In the genomic region with DNA sequence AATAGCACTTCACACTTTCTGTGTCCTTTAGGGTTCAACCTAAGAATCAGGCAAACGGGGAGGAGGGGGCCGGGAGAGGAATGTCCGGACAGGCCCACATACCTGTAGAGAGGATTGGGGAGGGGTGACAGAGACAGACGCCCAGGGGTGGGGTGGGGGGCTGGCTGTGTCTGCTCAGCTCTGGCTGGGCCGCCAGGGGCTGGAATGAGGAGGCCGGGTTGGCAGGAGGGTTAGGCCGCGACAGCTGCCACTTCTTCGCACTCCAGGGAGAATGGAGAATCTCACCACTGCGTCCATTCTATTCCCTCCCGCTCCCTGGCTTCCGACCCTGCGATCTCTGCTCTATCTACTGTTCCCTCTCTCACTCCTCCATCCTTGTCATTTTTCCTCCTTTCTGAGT, we compare ENCODE assay signal across 9 mouse cellular contexts. TPM values are rescaled to one million over a fixed set of nuclear protein-coding genes. Genes with fewer than 3 reads are reported as not detected.
A peak's percentile ranks its signal among the peaks of the same experiment; 100 is the strongest.
DNase-seq lines count a peak whose midpoint lies in the region; ATAC-seq and TF ChIP-seq lines count a peak whose summit lies in the region.
"Had no signal": no experiment of that assay in that cellular context is flagged by ENCODE, and none has a peak within 500 bp of the region (broad histone marks: within the 10 kb centered on the region; RNA-seq: fewer than 3 reads in every experiment).

No protein-coding gene starts in this region.

- no peak for ATAC-seq in lung, embryonic 14.5 days (ENCODE audit: insufficient read depth)
- ATAC-seq in forebrain, embryonic 15.5 days (replicated peaks), result no peak; the same call in 1 of the 2 replicates
- ATAC-seq in liver, embryonic 12.5 days, result no peak
- ATAC-seq in stomach, embryonic 15.5 days (ENCODE audit: insufficient read depth, low FRiP score, low read depth), result no peak

- TF ChIP-seq CTCF in lung, embryonic 14.5 days (IDR thresholded peaks at IDR 0.05; ENCODE audit: low read depth), result no peak

- no peaks in the 10 kb centered on the region for H3K36me3 ChIP-seq in lung, embryonic 14.5 days (ENCODE audit: insufficient read depth)
- H3K36me3 ChIP-seq in forebrain, embryonic 15.5 days, result no peaks in the 10 kb centered on the region
- no peaks in the 10 kb centered on the region for H3K36me3 ChIP-seq in liver, embryonic 12.5 days
- no peaks in the 10 kb centered on the region for H3K36me3 ChIP-seq in stomach, embryonic 15.5 days

- WGBS in lung, embryonic 14.5 days, result 4% methylated on average over 13 of the region's 13 CpGs
- WGBS in forebrain, embryonic 15.5 days, result 1% methylated on average over 13 of the region's 13 CpGs
- 5% methylated on average over 13 of the region's 13 CpGs for WGBS in liver, embryonic 12.5 days (ENCODE audit: insufficient replicate concordance)
- WGBS in stomach, embryonic 15.5 days, result 5% methylated on average over 13 of the region's 13 CpGs

- H3K4me2 ChIP-seq in lung, embryonic 14.5 days, result peak overlapping the region; percentile 78
- peak overlapping the region; percentile 87 for H3K4me2 ChIP-seq in forebrain, embryonic 15.5 days (replicated peaks)
- peak overlapping the region; percentile 67; the same call in 1 of the 2 replicates for H3K4me2 ChIP-seq in liver, embryonic 12.5 days
- peak overlapping the region; percentile 66 for H3K4me2 ChIP-seq in stomach, embryonic 15.5 days

- no peak for DNase-seq in lung, embryonic 14.5 days
- no peak for DNase-seq in lung, postnatal 25 days (ENCODE audit: low spot score)
- no peak for DNase-seq in thymus, postnatal 4 days
- DNase-seq in cerebellum, postnatal 4 days (ENCODE audit: low spot score in 2 of 2), result no peak
- DNase-seq in kidney, adult 18-20 months, result no peak
- DNase-seq: cerebellum, adult 9-11 months had no signal

- H3K9me3 ChIP-seq in lung, embryonic 14.5 days (ENCODE audit: low read depth, low read length), result peaks cover 3% of the 10 kb centered on the region; the same call in 1 of the 2 replicates
- no peaks in the 10 kb centered on the region for H3K9me3 ChIP-seq in forebrain, embryonic 15.5 days
- no peaks in the 10 kb centered on the region for H3K9me3 ChIP-seq in liver, embryonic 12.5 days (replicated peaks)
- no peaks in the 10 kb centered on the region for H3K9me3 ChIP-seq in stomach, embryonic 15.5 days

- peaks cover 88% of the 10 kb centered on the region for H3K27me3 ChIP-seq in lung, embryonic 14.5 days (ENCODE audit: insufficient read depth, low read length)
- peaks cover 90% of the 10 kb centered on the region for H3K27me3 ChIP-seq in forebrain, embryonic 15.5 days
- peaks cover 94% of the 10 kb centered on the region for H3K27me3 ChIP-seq in liver, embryonic 12.5 days (replicated peaks)
- H3K27me3 ChIP-seq in stomach, embryonic 15.5 days (replicated peaks), result peaks cover 81% of the 10 kb centered on the region

- H3K9ac ChIP-seq in lung, embryonic 14.5 days, result no peak overlapping the region
- no peak overlapping the region for H3K9ac ChIP-seq in forebrain, embryonic 15.5 days (replicated peaks)
- H3K9ac ChIP-seq in liver, embryonic 12.5 days, result no peak overlapping the region
- H3K9ac ChIP-seq in stomach, embryonic 15.5 days, result no peak overlapping the region

- H3K4me1 ChIP-seq in lung, embryonic 14.5 days (ENCODE audit: insufficient read depth), result no peaks in the 10 kb centered on the region
- peaks cover 13% of the 10 kb centered on the region for H3K4me1 ChIP-seq in forebrain, embryonic 15.5 days
- H3K4me1 ChIP-seq in liver, embryonic 12.5 days, result peaks cover 8% of the 10 kb centered on the region; the same call in 1 of the 2 replicates
- peaks cover 17% of the 10 kb centered on the region for H3K4me1 ChIP-seq in stomach, embryonic 15.5 days

- no peak overlapping the region for H3K27ac ChIP-seq in lung, embryonic 14.5 days (ENCODE audit: low read depth)
- no peak overlapping the region for H3K27ac ChIP-seq in forebrain, embryonic 15.5 days (replicated peaks)
- H3K27ac ChIP-seq in liver, embryonic 12.5 days, result no peak overlapping the region
- no peak overlapping the region for H3K27ac ChIP-seq in stomach, embryonic 15.5 days

- peak overlapping the region; percentile 41 for H3K4me3 ChIP-seq in lung, embryonic 14.5 days (ENCODE audit: low read depth, low read length)
- peak overlapping the region; percentile 46 for H3K4me3 ChIP-seq in forebrain, embryonic 15.5 days
- peak overlapping the region; percentile 43 for H3K4me3 ChIP-seq in liver, embryonic 12.5 days
- peak overlapping the region; percentile 40; the same call in 1 of the 2 replicates for H3K4me3 ChIP-seq in stomach, embryonic 15.5 days (replicated peaks)

RNA-seq across cellular contexts. Expression of a gene that starts 7.8 kb away (rescaled TPM):
- polyA plus RNA-seq in lung, embryonic 14.5 days (2014; fragmentation: Nextera tagmentation; extraction: Ambion mirVana), result not detected in 2 replicates
- 0.50 and 0.80 TPM in 2 replicates for polyA plus RNA-seq in forebrain, embryonic 15.5 days (2015; fragmentation: Nextera tagmentation; extraction: Ambion mirVana)
- polyA plus RNA-seq in liver, embryonic 12.5 days (2016; fragmentation: Nextera tagmentation; extraction: Ambion mirVana), result not detected in 2 replicates
- polyA plus RNA-seq in stomach, embryonic 15.5 days (2015; fragmentation: Nextera tagmentation; extraction: Ambion mirVana), result 2.6 and 3.5 TPM in 2 replicates

RNA-seq across cellular contexts. Expression of a gene that starts 11.9 kb away (rescaled TPM):
- polyA plus RNA-seq in lung, embryonic 14.5 days (2014; fragmentation: Nextera tagmentation; extraction: Ambion mirVana), result 0.53 and 0.57 TPM in 2 replicates
- polyA plus RNA-seq in forebrain, embryonic 15.5 days (2015; fragmentation: Nextera tagmentation; extraction: Ambion mirVana), result 2.2 and 2.3 TPM in 2 replicates
- 0.13 and 0.86 TPM in 2 replicates for polyA plus RNA-seq in liver, embryonic 12.5 days (2016; fragmentation: Nextera tagmentation; extraction: Ambion mirVana)
- 1.4 and 1.8 TPM in 2 replicates for polyA plus RNA-seq in stomach, embryonic 15.5 days (2015; fragmentation: Nextera tagmentation; extraction: Ambion mirVana)

RNA-seq across cellular contexts. Expression of a gene that starts 34.5 kb away (rescaled TPM):
- polyA plus RNA-seq in lung, embryonic 14.5 days (2014; fragmentation: Nextera tagmentation; extraction: Ambion mirVana), result 0.12 and 0.29 TPM in 2 replicates
- polyA plus RNA-seq in forebrain, embryonic 15.5 days (2015; fragmentation: Nextera tagmentation; extraction: Ambion mirVana), result not detected in 2 replicates
- polyA plus RNA-seq in liver, embryonic 12.5 days (2016; fragmentation: Nextera tagmentation; extraction: Ambion mirVana), result 0.13 TPM in 1 of 2 replicates, not detected in the other
- polyA plus RNA-seq in stomach, embryonic 15.5 days (2015; fragmentation: Nextera tagmentation; extraction: Ambion mirVana), result 0.28 and 0.36 TPM in 2 replicates
